Mouse (Mus musculus) hematopoietic multipotent progenitor cell, adult 10-12 weeks (in vitro differentiated cells): ENCODE results near the gene Nceh1. TPM values are rescaled to one million over a fixed set of nuclear protein-coding genes. Genes with fewer than 3 reads are reported as not detected.

ENCODE experiments used
- polyA plus RNA-seq: library from polyadenylated mRNA; stranded (reverse); fragments of >175 nt; gene quantifications from 2 replicates; pipeline ENCODE4 v1.2.3, GENCODE M21; 2012; ENCODE audit warnings: low replicate concordance

The Nceh1 gene
- polyA plus RNA-seq = 17.0 and 20.4 TPM in 2 replicates

DNA sequence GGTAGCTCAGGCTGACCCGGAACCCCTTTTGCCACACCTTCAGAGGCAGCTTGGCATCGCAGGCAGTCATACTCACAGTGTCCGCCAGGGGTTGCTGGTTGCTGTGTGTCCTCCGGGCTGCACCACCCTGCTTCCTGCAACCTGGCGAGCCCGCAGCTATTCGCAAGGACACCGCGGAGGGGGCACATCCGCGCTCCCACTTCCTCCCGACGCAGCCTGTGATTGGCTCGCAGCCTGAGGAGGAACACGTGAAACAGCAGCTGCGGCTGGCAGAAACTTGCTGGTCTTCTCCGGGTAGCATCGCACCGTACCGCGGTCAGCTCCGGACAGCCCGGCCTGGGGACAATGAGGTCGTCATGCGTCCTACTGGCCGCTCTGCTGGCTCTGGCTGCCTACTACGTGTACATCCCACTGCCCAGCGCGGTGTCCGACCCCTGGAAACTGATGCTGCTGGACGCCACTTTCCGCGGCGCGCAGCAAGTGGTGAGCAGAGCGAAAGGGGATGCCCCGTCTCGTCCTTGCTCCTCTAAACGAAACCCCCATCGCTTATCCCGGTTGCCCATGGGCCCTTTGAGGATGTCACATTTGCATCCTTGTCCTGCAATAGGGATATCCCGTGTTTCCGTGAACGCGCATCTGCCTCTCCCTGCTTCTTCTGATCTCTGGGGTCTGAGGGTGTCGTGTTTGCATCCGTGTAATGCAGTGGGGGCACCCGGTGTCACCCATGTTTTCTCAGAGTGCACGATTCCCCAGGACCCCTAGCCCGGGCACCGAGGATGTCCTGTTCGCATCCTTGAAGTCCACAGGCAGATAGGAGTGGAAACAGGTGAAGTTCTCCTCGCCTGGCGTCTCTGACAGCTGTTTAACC lies at the start of gene Nceh1:
TSS of gene Nceh1 (plus strand) at position 233 of the 868 bp plus-strand sequence.

DNA sequence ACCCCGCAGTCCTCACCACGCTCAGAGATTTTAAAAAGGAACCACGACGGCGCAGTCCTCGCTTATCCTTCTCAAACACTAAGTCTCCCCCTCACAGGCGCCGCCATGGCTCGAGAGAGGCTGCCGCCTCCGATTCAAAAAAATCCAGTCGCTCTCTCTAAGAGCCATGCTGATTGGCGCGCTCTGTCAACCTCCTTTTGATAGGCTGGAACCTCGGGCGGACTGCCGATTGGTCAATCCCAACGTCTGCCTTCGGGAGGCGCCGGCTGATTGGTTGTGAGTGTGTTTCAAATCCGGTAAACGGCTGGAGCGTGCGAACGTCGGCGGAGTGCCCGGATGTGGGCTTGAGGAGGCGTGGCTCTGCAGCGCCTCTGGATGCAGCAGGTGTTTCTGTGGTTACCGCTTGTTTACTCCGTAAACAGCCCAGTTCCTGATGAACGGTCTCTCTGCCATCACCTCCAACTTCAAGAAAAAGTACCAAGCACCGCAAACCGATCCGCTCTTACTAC lies 29.0 kb upstream of the Nceh1 start, which contains the start of gene Ect2:
TSS of gene Ect2 (minus strand) at position 178 of the 509 bp plus-strand sequence.

DNA sequence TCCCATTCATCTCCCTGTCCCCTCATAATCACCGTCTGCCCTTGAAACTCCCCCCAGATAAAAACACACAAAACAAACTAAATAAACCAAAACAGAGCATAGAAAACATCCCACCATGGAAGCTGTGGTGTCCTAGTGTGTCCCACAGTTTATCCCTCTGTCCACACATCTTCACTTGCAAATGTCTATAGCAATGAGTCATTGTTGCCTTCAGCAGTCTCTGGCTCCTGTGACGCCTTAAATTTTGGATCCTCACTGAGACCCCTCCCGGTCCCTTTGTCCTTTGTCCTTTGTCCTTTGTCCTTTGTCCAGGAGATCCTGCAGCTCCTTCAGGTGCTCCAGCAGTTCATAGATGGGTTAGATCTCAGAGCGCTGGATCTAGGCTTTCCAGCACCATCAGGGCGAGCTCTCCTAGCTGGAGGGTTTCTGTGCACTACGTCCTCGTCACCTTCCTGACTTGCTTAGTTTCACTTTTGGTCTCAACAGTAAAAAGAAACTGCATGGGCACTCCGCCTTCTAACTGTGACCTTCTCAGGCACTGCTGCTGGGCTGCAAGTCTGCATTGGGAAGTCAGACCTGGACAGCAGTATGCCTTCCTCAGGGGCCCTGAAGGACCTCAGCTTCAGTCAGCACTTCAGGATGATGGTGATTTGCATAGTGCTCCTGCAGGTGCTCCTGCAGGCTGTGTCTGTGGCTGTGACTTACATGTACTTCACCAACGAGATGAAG lies 134.0 kb downstream of the Nceh1 start, which contains the start of gene Tnfsf10:
TSS of gene Tnfsf10 (plus strand) at position 470 of the 729 bp plus-strand sequence.

Other genes starting within 250 kb of the Nceh1 start
- gene Ect2, start 29.1 kb upstream of the Nceh1 start, polyA plus RNA-seq = 0.48 and 0.62 TPM in 2 replicates
- gene Tnfsf10, start 134.1 kb downstream of the Nceh1 start, polyA plus RNA-seq = 0.54 and 1.1 TPM in 2 replicates
- not detected in 2 replicates for gene Ghsr, start 188.4 kb downstream of the Nceh1 start, polyA plus RNA-seq